Mouse (Mus musculus): ENCODE data around the gene Dcaf6.

Gene Dcaf6

GRCm38 (mm10) chr1:165460360-165460800 lies at the start of gene Dcaf6, which contains the start of gene Mpc2:
TSS of gene Dcaf6 (minus strand) at chr1:165460475.
TSS of gene Mpc2 (plus strand) at chr1:165460637.
- DNase-seq: peak; percentile 100

DNA sequence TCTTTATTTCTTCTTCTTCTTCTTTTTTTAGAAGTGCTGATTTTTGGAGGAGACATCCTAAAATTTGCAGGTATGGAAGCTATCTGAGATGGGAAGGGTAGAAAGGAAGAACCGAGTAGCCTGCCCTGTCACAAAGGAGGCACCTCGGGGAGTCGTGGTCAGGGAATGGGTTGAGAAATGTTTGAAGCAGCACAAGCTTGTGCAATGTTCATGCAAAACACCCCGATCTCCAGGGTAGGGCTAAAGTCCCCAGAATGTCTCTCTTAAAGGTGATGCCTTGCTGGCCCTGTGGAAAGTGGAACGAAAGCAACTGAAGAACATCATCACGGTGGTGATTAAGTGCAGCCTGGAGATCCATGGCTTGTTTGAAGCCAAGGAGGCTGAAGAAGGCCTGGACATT lies 46.0 kb upstream of the Dcaf6 start:
- DNase-seq: no peak

DNA sequence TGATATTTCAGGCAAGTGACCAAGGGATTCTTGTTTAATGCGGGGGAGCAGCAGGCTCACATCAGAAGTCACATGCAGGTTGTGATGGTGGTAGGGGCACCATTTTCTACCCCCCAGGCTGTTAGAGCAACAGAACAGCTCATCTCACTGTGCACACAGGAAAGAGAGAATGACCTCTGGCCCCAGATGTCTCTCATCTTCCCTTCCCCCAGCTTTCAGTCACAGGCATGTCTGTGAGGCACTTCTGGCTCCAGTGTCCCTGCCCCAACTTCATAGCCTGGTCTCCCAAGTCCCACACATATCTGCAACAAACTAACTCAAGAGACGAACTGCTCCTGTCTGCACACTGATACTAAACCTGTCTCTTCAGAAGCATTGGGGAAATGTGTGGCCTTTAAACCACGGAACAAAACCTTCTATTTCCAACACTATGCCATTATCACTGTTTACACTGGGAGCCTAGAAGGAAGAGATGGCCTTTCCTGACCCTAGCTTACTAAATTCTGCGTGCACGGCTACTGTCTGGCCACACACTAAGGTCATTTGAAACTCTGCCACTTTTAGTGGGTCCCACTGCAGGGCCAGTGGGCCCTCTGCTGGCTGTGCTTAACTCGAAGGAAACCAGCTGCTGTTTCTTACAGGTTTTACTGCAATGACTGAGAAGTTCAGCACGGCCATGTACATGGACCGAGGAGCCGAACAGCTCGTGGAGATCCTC lies 43.2 kb upstream of the Dcaf6 start:
- DNase-seq: peak; percentile 12

DNA sequence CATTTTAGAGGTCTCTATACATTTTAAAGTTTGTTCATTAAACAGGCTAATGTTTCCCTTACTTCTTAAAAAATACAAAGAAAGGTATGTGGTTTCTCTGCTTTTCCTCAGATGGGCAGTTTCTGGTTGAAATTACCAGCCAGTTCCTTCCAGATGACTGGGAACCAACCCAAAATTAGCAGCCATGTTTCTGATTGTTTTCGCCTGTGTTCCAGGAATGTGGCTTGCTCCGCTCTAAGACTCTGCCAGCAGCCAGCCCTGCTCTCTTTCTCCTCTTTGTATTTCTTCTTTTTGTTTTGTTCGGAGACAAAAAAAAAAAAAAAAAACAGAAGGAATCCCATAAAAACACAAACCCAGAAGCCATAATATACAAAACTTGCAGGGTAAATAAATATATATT lies 38.6 kb upstream of the Dcaf6 start:
- no peak for DNase-seq

DNA sequence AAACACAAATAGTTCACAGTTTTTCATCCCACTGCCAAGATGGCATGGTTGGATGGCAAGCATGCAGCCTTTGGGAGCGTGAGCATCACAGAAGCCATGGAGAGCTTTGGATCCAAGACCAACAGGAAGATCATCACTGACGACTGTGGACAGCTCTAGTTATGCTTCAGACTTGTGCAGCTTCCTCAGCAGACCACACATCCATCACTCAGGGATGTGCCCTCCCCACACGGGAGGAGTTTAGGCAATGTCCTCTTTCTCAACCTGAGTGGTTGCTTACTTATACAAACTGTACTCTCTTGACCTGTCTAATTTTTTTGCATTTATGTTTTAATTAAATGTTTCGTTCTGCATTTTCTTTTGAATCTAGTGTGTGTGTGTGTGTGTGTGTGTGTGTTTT lies 28.9 kb upstream of the Dcaf6 start:
- DNase-seq: no peak

GRCm38 (mm10) chr1:165486108-165486507 lies 25.8 kb upstream of the Dcaf6 start:
- no peak for DNase-seq

DNA sequence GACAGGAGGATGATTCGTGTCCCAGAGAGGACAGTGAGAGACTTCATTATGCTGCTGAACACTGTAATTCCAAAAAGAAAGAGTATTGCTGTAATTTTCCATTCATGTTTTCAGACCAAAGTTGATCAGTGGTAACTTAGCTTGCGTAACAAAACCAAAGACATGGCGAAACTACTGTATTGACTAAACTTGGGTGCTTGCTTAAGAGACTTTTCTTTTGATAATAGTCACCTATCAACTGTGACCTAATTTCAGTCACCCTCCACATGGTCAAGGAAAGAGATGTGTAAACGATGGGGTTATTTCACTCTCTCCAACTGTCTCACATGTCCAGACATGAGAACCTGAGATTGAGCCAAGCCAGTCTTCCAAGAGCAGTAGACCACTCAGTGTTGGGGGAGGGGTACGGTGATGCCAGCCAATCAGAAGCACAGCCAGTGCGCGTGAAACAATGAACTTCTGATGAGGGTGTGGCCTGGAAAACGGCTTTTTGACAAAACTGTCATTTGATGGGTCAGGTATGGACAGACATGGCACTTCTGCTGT lies 24.5 kb upstream of the Dcaf6 start, which contains the start of gene Adcy10:
Gene Adcy10 (plus strand): TSS at position 496 of the 546 bp plus-strand sequence.
- no peak for DNase-seq

DNA sequence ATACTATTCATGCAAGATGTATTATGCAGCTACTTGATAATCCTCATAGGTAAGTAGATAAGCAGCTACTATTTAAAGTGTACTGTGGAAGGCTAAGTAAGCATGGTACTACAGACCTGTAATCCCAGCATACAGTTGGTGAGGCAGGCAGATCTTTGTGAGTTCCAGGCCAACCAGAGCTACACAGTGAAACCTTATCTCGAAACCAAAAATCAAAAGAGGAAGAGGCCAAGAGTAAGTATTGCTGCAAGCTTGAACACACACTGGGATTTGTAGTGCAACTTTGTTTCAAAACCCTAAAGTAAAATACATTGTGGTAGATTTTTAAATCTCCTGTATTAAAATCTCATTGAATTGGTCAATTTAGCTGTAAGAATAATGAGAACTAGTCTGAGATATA lies 11.2 kb upstream of the Dcaf6 start:
- DNase-seq: no peak

DNA sequence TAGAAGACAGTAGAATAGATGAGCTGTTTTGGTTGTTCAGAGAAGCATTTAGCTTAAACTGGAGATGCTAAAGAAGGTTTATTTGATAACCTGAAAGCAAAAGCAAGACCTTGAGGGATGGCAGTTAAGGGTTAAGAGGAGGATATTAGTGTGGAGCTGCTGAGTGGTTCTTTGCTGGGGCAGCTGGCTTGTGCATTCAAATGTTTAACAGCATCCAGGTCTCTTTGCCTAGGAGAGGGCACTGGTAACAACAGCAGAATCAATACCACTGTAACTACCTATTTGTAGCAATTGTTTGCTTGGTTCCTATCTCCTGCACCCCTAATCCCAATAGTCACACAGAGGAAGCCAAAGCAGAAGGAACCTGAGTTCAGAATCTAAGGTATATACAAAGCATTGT lies 9.4 kb upstream of the Dcaf6 start:
- DNase-seq: no peak

- no peak for DNase-seq
These were observed 8.7 kb upstream of the Dcaf6 start for GRCm38 (mm10) chr1:165468971-165469370.

- DNase-seq: no peak
These were observed 4.3 kb upstream of the Dcaf6 start for GRCm38 (mm10) chr1:165464574-165464973.

- DNase-seq: no peak
These were observed 2.6 kb upstream of the Dcaf6 start for GRCm38 (mm10) chr1:165462861-165463260.

- DNase-seq: no peak
These were observed 1.4 kb upstream of the Dcaf6 start for GRCm38 (mm10) chr1:165461681-165462080.

DNA sequence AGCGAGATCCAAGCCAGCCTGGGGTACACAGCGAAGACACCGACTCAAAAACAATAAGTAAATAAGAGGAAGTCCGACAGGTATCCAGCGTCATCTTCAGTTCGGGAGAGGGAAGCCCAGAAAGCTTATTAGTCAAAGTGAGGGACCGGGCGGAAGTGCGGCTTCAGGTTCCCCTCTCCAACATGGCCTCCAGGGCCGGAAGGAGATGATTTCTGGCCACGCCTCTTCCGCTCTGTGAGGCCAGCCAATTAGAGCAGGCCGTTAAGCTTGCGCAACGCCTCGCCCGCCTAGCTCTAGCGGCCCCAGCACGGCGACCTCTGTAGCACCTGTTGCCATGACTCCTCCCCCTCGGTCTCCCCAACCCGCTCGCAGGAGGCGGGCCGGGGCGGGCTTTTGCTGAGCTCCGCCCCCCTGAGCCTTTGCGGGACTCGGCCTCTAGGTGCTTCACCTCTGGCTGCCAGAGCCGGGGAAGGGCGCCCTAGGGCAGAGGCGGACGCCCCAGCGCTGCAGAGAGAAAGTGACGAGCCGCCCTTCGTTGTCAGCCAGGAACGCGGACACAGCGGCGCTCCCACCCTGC lies 614 bp upstream of the Dcaf6 start:
- DNase-seq: peak; percentile 100

DNA sequence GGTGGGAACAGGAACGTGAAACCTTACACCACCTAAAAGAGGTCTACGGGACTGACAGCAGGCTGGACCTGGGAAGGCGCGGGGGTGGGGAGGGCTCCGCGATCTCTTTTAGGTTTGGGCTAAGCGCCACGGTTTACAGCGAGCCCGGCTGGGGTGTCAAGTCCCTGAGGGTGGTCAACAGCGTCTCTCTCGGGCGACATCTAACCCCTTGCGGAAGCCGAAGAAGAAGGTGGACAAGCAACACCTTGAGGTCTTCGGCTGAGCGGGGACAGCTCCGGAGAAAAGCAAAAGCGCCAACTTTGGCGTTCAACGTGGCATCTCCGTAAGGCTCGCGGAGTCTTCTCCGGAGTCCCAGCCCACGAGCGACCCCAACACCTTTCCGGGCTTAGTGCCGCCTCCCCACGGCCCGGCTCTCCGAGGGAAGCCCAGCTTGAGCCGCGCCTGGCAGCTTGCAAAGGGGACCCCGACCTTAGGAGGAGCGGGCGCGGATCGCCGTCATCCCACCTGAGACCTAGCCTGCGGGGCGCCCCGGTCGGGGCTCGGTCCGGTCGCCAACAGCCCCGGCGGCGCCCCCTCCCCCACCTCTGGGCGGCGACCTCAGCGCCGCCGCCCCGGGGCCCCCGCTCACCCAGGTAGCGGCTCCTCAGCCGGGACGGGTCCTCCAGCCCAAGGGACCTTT lies 633 bp downstream of the Dcaf6 start:
- DNase-seq: peak; percentile 65

GRCm38 (mm10) chr1:165459041-165459502 lies 1.2 kb downstream of the Dcaf6 start:
- no peak for DNase-seq

GRCm38 (mm10) chr1:165441719-165442118 lies 18.6 kb downstream of the Dcaf6 start:
- DNase-seq: no peak

GRCm38 (mm10) chr1:165441201-165441600 lies 19.1 kb downstream of the Dcaf6 start:
- no peak for DNase-seq

GRCm38 (mm10) chr1:165440788-165441187 lies 19.5 kb downstream of the Dcaf6 start:
- DNase-seq: no peak

GRCm38 (mm10) chr1:165438289-165439021 lies 21.8 kb downstream of the Dcaf6 start:
- no peak for DNase-seq

DNA sequence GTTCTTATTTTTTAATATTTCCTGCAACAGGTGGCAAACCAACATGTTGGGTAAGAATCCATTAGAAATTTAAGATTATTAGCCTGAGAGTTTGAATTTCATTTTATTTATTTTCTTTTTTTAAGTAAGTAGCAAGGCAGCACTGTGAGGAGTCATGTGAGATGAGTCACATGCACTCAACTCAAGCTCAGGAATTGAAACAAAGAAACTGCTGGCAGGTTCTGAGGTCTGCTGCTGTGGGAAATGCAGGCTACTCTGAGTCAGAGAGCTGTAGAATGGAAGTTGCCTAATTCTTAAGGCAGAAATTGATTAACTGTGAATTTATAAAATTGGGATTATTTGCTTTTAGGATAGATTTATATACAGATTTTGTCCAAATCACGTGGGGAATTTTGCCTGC lies 27.4 kb downstream of the Dcaf6 start:
- DNase-seq: no peak

DNA sequence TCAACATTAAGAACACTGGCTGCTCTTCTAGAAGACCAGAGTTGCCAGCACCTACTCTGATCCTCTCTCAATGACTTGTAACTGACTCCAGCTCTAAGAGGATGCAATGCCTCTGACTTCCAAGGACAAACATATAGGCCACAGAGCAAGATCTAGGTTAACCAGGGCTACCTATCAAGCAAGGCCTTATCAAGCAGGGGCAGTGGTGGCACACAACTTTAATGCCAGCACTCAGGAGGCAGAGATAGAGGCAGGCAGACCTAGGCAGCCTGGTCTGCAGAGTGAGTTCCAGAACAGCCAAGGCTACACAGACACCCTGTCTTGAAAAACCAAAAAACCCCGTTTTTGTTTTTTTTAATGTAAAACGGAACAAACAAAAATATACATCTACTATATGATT lies 34.0 kb downstream of the Dcaf6 start:
- no peak for DNase-seq

GRCm38 (mm10) chr1:165421357-165421915 lies 38.8 kb downstream of the Dcaf6 start:
- no peak for DNase-seq

All from thymus, postnatal 25 days (tissue).